Mouse (Mus musculus): ENCODE results near the gene Hoxa13.

Gene Hoxa13

DNA sequence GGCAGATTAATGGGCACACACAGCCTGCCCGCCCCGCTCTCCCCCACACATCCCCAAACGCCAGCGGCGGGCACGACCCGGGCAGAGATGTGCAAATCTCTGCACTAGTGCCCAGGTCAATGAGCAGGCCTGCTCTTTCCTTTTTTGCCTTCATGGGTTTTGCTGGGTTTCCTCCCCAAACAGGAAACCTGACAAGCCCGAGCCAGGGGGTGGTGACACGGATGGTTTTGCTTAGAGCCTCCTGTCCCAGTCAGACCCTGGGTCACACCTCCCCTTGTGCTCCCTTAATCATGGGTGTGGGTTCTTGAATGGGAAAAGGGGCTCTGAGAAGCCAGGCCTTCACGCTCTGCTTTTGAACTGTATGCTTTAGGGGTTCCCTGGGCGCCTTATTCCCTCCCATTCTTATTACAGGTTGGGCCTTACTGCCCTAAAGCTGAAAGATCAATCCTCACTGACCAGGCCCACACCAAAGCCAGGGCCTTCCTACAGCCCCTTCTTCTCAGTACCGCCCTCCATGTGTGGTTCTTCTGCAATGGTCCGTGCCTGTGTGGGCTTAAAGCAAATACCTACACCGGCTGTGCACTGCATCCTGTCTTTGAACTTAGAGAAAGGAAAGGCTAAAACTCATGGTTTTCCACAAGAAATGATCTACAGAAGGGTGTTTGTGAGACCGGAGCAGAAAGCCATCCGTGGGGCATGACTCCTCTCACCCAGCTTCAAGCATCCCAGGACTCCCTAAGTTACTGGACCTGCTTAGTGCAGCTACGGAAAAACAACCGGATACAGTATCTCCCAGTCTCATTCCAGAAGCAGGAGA is 51.6 kb downstream of the Hoxa13 start:
- no peak for DNase-seq (ENCODE audit: low spot score)

DNA sequence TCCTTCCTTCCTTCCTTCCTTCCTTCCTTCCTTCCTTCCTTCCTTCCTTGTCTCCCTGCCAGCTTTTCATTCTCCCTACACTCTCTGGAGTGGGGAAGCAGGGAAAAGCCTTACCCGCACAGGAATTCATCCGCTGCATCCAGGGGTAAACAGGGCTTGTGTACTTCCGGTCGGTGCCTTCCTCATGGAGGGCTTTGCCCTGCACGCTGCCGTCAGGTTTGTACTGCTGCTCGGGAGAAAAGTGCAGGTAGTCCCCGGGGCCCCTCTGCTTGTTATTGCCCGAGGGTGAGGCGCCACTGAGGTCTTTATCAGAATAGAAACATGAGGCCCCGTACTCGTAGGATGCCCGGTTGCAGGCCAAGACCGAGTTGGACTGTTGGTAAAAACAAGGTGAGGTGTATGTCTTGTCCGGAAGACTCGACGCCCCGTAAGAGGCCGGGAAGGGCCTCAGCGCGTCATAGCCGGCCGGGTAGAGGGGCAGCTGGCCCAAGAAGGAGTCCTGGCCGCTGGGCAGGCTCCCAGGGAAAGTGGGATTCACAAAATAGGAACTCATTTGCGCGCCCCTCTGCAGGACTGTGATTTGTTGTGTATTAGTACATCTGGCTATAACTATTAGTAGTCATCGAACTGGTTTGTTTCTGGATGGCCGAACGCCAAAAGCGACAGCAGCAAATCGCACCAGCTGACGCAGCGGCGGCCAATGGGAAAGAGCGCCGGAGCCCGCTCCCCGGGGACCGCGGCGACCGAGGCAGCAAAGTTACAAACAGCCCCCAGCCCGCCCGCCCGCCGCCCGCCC is 52.4 kb downstream of the Hoxa13 start, which contains the start of gene Hoxa6:
Gene Hoxa6 (minus strand): TSS at position 651 of the 796 bp plus-strand sequence.
- no peak for DNase-seq (ENCODE audit: low spot score)
